Mouse (Mus musculus): ENCODE results near the gene Ces2h. TPM values are rescaled to one million over a fixed set of nuclear protein-coding genes. Genes with fewer than 3 reads are reported as not detected.

Gene Ces2h
- polyA plus RNA-seq (2012; rRNA removed): not detected in 2 replicates

- Histone ChIP-seq H3K27me3 (ENCODE audit: control insufficient read depth, insufficient read depth, low read length) (no peaks in the 10 kb centered on the region), H3K4me1 (ENCODE audit: control insufficient read depth, insufficient read depth, low read length) (no peaks in the 10 kb centered on the region), H3K27ac (ENCODE audit: insufficient read depth, low read length) (no peak within 1 kb of the TSS), H3K4me3 (replicated peaks; ENCODE audit: insufficient read depth, low read depth, low read length) (no peak within 1 kb of the TSS)
- TF ChIP-seq CTCF (IDR thresholded peaks at IDR 0.05; ENCODE audit: borderline replicate concordance, insufficient read depth, low read depth, low read length) (no peak), POLR2A (IDR thresholded peaks at IDR 0.05; ENCODE audit: borderline replicate concordance, insufficient read depth, low read length) (no peak)
- WGBS: 75% methylated on average over 7 of the region's 7 CpGs
- no peak for DNase-seq
These were observed at the start of gene Ces2h for GRCm38 (mm10) chr8:105000586-105000985. Ces2h (plus strand) TSS chr8:105000853.

GRCm38 (mm10) chr8:104961537-104961961, 39.1 kb upstream of the Ces2h start, which contains the start of gene Ces2g:
Ces2g (plus strand) TSS chr8:104961718.
- H3K4me1 ChIP-seq (ENCODE audit: control insufficient read depth, insufficient read depth, low read length): no peaks in the 10 kb centered on the region
- 15% methylated on average over 5 of the region's 5 CpGs for WGBS
- TF ChIP-seq CTCF (IDR thresholded peaks at IDR 0.05; ENCODE audit: borderline replicate concordance, insufficient read depth, low read depth, low read length) (no peak), POLR2A (IDR thresholded peaks at IDR 0.05; ENCODE audit: borderline replicate concordance, insufficient read depth, low read length) (no peak)
- DNase-seq: no peak
- H3K27ac ChIP-seq (ENCODE audit: insufficient read depth, low read length): no peak within 1 kb of the TSS
- H3K4me3 ChIP-seq (replicated peaks; ENCODE audit: insufficient read depth, low read depth, low read length): no peak within 1 kb of the TSS
- no peaks in the 10 kb centered on the region for H3K27me3 ChIP-seq (ENCODE audit: control insufficient read depth, insufficient read depth, low read length)

GRCm38 (mm10) chr8:104962229-104962901, 38.3 kb upstream of the Ces2h start:
- TF ChIP-seq CTCF (IDR thresholded peaks at IDR 0.05; ENCODE audit: borderline replicate concordance, insufficient read depth, low read depth, low read length): no peak
- no peak for TF ChIP-seq POLR2A (IDR thresholded peaks at IDR 0.05; ENCODE audit: borderline replicate concordance, insufficient read depth, low read length)
- no peak overlapping the region for H3K4me3 ChIP-seq (replicated peaks; ENCODE audit: insufficient read depth, low read depth, low read length)
- H3K27me3 ChIP-seq (ENCODE audit: control insufficient read depth, insufficient read depth, low read length): no peaks in the 10 kb centered on the region
- no peak for DNase-seq
- WGBS: 77% methylated on average over 8 of the region's 8 CpGs
- no peaks in the 10 kb centered on the region for H3K4me1 ChIP-seq (ENCODE audit: control insufficient read depth, insufficient read depth, low read length)
- no peak overlapping the region for H3K27ac ChIP-seq (ENCODE audit: insufficient read depth, low read length)

- Histone ChIP-seq H3K27me3 (ENCODE audit: control insufficient read depth, insufficient read depth, low read length) (no peaks in the 10 kb centered on the region), H3K4me1 (ENCODE audit: control insufficient read depth, insufficient read depth, low read length) (no peaks in the 10 kb centered on the region), H3K27ac (ENCODE audit: insufficient read depth, low read length) (no peak overlapping the region), H3K4me3 (replicated peaks; ENCODE audit: insufficient read depth, low read depth, low read length) (no peak overlapping the region)
- no peak for DNase-seq
- WGBS: 91% methylated on average over 4 of the region's 4 CpGs
- TF ChIP-seq POLR2A (IDR thresholded peaks at IDR 0.05; ENCODE audit: borderline replicate concordance, insufficient read depth, low read length): no peak
- no peak for TF ChIP-seq CTCF (IDR thresholded peaks at IDR 0.05; ENCODE audit: borderline replicate concordance, insufficient read depth, low read depth, low read length)
These were observed 37.2 kb upstream of the Ces2h start for GRCm38 (mm10) chr8:104963375-104963894.

GRCm38 (mm10) chr8:104984126-104984525, 16.5 kb upstream of the Ces2h start:
- TF ChIP-seq POLR2A (IDR thresholded peaks at IDR 0.05; ENCODE audit: borderline replicate concordance, insufficient read depth, low read length) (no peak), CTCF (IDR thresholded peaks at IDR 0.05; ENCODE audit: borderline replicate concordance, insufficient read depth, low read depth, low read length) (no peak)
- WGBS: 91% methylated on average over 5 of the region's 5 CpGs
- DNase-seq: no peak
- Histone ChIP-seq H3K27ac (ENCODE audit: insufficient read depth, low read length) (no peak overlapping the region), H3K4me1 (ENCODE audit: control insufficient read depth, insufficient read depth, low read length) (peaks cover 3% of the 10 kb centered on the region), H3K27me3 (ENCODE audit: control insufficient read depth, insufficient read depth, low read length) (no peaks in the 10 kb centered on the region), H3K4me3 (replicated peaks; ENCODE audit: insufficient read depth, low read depth, low read length) (no peak overlapping the region)

GRCm38 (mm10) chr8:104984942-104985341, 15.7 kb upstream of the Ces2h start:
- peak in 1 of 2 experiments; percentile 49 for DNase-seq

DNA sequence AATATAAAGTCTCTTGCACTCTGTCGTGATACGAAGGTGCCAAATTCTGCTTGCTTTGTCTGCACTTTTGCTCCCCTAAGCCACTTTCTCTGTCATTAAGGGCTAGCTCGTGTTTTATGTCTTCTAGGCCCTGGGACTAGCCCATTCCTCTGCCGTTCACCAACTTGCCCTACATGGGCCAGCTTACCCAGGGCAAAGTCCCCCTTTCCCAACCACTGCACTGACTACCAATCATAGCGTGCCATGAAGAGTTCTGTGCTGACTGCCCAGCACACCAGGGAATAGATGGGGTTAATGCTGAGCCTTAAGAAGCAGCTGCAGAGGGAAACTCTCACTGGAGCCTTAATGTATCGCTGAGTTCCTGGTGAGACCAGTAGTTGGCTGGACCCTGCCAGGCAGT, 2.5 kb upstream of the Ces2h start:
- H3K4me1 ChIP-seq (ENCODE audit: control insufficient read depth, insufficient read depth, low read length): no peaks in the 10 kb centered on the region
- H3K4me3 ChIP-seq (replicated peaks; ENCODE audit: insufficient read depth, low read depth, low read length): no peak overlapping the region
- H3K27ac ChIP-seq (ENCODE audit: insufficient read depth, low read length): no peak overlapping the region
- 73% methylated on average over 6 of the region's 6 CpGs for WGBS
- TF ChIP-seq POLR2A (IDR thresholded peaks at IDR 0.05; ENCODE audit: borderline replicate concordance, insufficient read depth, low read length): no peak
- TF ChIP-seq CTCF (IDR thresholded peaks at IDR 0.05; ENCODE audit: borderline replicate concordance, insufficient read depth, low read depth, low read length): no peak
- no peak for DNase-seq
- no peaks in the 10 kb centered on the region for H3K27me3 ChIP-seq (ENCODE audit: control insufficient read depth, insufficient read depth, low read length)

More at GRCm38 (mm10) chr8:104984942-104985341, 15.7 kb upstream of the Ces2h start:
- Histone ChIP-seq H3K4me3 (replicated peaks; ENCODE audit: insufficient read depth, low read depth, low read length) (no peak overlapping the region), H3K27ac (ENCODE audit: insufficient read depth, low read length) (no peak overlapping the region), H3K27me3 (ENCODE audit: control insufficient read depth, insufficient read depth, low read length) (no peaks in the 10 kb centered on the region), H3K4me1 (ENCODE audit: control insufficient read depth, insufficient read depth, low read length) (peaks cover 3% of the 10 kb centered on the region)
- 13% methylated on average over 2 of the region's 2 CpGs for WGBS
- TF ChIP-seq POLR2A (IDR thresholded peaks at IDR 0.05; ENCODE audit: borderline replicate concordance, insufficient read depth, low read length) (no peak), CTCF (IDR thresholded peaks at IDR 0.05; ENCODE audit: borderline replicate concordance, insufficient read depth, low read depth, low read length) (no peak)

GRCm38 (mm10) chr8:104999183-104999582, 1.5 kb upstream of the Ces2h start:
- Histone ChIP-seq H3K4me1 (ENCODE audit: control insufficient read depth, insufficient read depth, low read length) (no peaks in the 10 kb centered on the region), H3K27ac (ENCODE audit: insufficient read depth, low read length) (no peak overlapping the region), H3K4me3 (replicated peaks; ENCODE audit: insufficient read depth, low read depth, low read length) (no peak overlapping the region), H3K27me3 (ENCODE audit: control insufficient read depth, insufficient read depth, low read length) (no peaks in the 10 kb centered on the region)
- DNase-seq: no peak
- TF ChIP-seq CTCF (IDR thresholded peaks at IDR 0.05; ENCODE audit: borderline replicate concordance, insufficient read depth, low read depth, low read length) (no peak), POLR2A (IDR thresholded peaks at IDR 0.05; ENCODE audit: borderline replicate concordance, insufficient read depth, low read length) (no peak)
- WGBS: 90% methylated on average over 6 of the region's 6 CpGs
